Mouse (Mus musculus) ES-Bruce4 (cell line): Measurements from ENCODE around the gene Sprtn.

ENCODE experiments used
- CTCF ChIP-seq: IDR thresholded peaks from one replicate; pipeline ENCODE4 v1.8.1; 2011; ENCODE audit warnings: low read depth, low read length
- POLR2A ChIP-seq: IDR thresholded peaks from one replicate; pipeline ENCODE4 v1.8.1; 2011; ENCODE audit warnings: low read length; ENCODE audit not compliant: insufficient read depth

DNA sequence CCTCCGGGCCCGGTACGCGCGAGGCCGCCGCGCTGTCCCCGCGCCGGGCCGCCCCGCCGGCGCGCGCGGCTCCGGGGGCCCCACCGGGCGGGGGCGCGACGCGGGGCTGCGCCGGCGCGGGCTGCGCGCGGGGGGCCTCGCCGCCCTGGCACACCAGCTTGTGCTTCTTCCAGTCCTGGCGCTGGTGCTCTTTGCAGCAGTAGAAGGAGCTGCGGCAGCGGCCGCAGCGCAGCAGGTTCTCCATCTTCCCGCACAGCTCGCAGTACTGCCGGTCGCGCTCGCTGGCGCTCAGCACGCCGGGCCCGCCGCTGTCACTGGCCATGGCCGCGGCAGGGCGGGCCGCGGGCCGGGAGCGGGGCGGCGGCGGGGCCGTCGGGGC, 51.0 kb downstream of the Sprtn start:
- TF ChIP-seq POLR2A: no peak
- TF ChIP-seq CTCF: no peak
